Comparison of ENCODE assay signal across 21 mouse cellular contexts in genomic region chr1:107576094-107576493, GRCm38 (mm10). TPM values are rescaled to one million over a fixed set of nuclear protein-coding genes. Genes with fewer than 3 reads are reported as not detected.
"Had no signal": no experiment of that assay in that cellular context is flagged by ENCODE, and none has a peak within 500 bp of the region (broad histone marks: within the 10 kb centered on the region; RNA-seq: fewer than 3 reads in every experiment).

No protein-coding gene starts in this region.

- H3K9ac ChIP-seq: liver, embryonic 12.5 days; liver, embryonic 14.5 days; midbrain, embryonic 12.5 days; neural tube, embryonic 13.5 days; neural tube, embryonic 15.5 days had no signal

- H3K4me2 ChIP-seq: liver, embryonic 12.5 days; midbrain, embryonic 12.5 days; neural tube, embryonic 13.5 days; neural tube, embryonic 15.5 days had no signal

- H3K27me3 ChIP-seq: liver, embryonic 12.5 days; midbrain, embryonic 12.5 days; neural tube, embryonic 13.5 days; neural tube, embryonic 15.5 days had no signal

- H3K9me3 ChIP-seq: liver, embryonic 12.5 days; midbrain, embryonic 10.5 days; midbrain, embryonic 12.5 days; neural tube, embryonic 13.5 days; neural tube, embryonic 15.5 days had no signal

- H3K36me3 ChIP-seq: liver, embryonic 12.5 days; midbrain, embryonic 10.5 days; midbrain, embryonic 12.5 days; neural tube, embryonic 13.5 days; neural tube, embryonic 15.5 days had no signal

- DNase-seq: lung, adult 18-20 months; lung, postnatal 10 days; lung, postnatal 4 days; midbrain, embryonic 14.5 days; retina, postnatal 1 day; right cerebral cortex, adult 18-20 months; right cerebral cortex, postnatal 25 days; right cerebral cortex, postnatal 4 days; spleen, adult 18-20 months; thymus, adult 18-20 months; thymus, postnatal 14 days; thymus, postnatal 36 days had no signal

- H3K4me3 ChIP-seq: liver, embryonic 12.5 days; midbrain, embryonic 10.5 days; midbrain, embryonic 12.5 days; myocyte; neural tube, embryonic 13.5 days; neural tube, embryonic 15.5 days had no signal

- ATAC-seq: liver, embryonic 12.5 days; midbrain, embryonic 16.5 days had no signal

- H3K27ac ChIP-seq: liver, embryonic 12.5 days; liver, embryonic 14.5 days; midbrain, embryonic 10.5 days; midbrain, embryonic 12.5 days; neural tube, embryonic 13.5 days; neural tube, embryonic 15.5 days had no signal

- H3K4me1 ChIP-seq: liver, embryonic 12.5 days; midbrain, embryonic 10.5 days; midbrain, embryonic 12.5 days; neural tube, embryonic 13.5 days; neural tube, embryonic 15.5 days had no signal

RNA-seq across cellular contexts. Expression of gene Serpinb8, which starts 13.7 kb away (rescaled TPM):
- total RNA-seq: megakaryocyte-erythroid progenitor cell, adult 5-6 weeks had no signal
